Mouse (Mus musculus) frontal cortex, postnatal 10 days (tissue): ENCODE results near the gene Slc47a1.
"Not testable (repeated sequence)": the region's sequence is repeated elsewhere in the genome, so short reads cannot be mapped to it uniquely, and the experiment has no call there.

Experiments
- DNase-seq, 2 experiments: peaks; one replicate each; pipeline ENCODE4 v3.0.0; 2022; ENCODE audit warnings: low spot score in 2 of 2, mixed read lengths in 1 of 2

Gene Slc47a1

DNA sequence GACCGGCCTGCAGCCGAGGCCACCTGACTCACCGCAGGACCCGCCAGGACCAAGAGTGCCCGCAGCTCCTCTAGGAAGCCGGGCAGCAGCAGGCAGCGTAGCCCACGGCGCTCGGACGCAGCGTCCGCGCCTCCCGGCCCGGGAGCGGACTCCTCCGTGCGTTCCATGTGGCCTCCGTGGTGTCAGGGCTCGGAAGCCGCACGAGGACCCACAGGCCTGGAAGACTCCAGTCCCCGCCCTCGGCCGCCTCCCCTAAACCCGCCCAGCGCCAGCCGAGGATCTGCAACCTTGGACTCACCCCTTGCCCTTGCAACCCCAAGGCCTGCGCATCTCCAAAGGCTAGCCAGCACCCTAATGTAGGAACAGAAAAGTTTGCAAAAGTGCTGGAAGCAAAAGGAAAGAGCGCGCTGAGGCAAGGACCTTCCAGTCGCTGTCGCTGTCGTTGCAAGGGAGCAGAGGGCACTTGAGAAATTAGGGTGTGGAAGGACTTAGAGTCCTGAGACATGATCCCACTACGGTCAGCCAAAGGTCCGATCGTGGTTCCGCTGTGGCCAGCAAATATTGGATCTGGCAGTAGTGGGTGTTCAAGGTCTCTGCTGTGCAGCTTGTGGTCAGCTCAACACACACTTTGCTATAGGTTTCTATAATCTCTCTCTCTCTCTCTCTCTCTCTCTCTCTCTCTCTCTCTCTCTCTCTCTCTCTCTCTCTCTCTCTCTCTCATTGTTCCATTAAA lies at the start of gene Slc47a1:
Gene Slc47a1, minus strand, starts transcription at position 465 of the 733 bp plus-strand sequence.
- DNase-seq, result no peak

DNA sequence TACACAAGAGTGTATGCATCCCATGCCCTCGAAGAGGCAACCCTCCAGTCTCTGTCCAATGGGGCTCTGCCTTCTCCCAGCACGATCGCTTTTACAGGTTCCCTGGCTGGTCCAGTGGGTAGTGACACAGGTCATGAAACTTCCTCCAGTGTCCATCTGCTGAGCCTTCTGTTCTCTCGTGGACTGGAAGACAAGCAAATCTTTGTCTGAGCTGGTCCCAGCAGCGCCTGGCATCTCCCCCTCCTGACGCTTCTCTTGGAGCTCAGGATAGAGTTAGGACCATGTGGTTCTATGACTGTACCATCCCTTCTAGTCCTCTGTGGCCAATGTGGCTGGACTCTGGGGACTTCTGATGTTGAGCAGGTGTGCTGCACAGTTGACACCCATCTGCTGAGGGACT lies 41.1 kb upstream of the Slc47a1 start:
- DNase-seq, result no peak

DNA sequence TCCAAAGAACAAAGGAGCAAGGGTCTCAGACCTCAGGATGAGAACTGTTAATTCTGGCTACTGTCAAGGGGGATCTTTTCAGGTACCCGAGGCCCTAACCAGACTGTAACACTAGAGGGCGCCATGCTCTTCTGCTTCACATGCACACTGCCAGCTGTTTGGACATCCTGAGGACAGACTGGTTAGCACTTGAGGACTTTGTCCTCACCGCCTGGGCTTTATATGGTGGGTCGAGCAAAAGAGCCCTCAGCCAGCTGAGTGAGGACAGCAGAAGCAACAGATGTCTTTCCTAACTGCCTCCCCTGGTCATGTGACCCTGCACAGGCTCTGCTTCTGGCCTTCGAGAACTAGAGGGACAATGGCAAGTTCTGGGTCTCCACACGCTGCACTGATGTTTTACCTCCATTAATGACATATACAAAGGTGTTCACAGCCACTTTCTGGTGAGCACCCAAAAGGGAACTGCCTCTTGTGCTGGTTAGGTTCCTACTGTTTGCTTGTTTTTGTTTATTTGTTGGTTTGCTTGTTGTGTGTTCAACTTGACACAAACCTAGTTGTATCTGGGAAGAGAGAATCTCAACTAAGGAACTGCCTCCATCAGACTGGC lies 39.9 kb upstream of the Slc47a1 start:
- DNase-seq, result peak in 1 of 2 experiments; percentile 77

- not testable (repeated sequence) for DNase-seq
Observed at GRCm38 (mm10) chr11:61416540-61416939, 38.4 kb upstream of the Slc47a1 start.

DNA sequence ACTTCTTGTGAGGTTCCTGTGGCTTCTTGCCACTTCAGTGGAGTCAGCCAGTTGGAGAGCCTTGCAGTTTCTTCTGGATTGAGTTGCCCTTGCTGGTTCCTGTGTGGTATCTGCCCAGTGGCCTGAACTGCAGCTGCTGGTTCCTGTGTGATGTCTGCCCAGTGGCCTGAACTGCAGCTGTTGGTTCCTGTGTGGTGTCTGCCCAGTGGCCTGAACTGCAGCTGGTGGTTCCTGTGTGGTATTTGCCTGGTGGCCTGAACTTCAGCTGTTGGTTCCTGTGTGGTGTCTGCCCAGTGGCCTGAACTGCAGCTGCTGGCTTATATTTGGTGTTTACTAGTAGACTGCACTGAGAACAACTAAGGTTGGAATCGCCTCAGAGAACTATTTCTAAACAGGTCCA lies 37.3 kb upstream of the Slc47a1 start:
- DNase-seq, result no peak

DNA sequence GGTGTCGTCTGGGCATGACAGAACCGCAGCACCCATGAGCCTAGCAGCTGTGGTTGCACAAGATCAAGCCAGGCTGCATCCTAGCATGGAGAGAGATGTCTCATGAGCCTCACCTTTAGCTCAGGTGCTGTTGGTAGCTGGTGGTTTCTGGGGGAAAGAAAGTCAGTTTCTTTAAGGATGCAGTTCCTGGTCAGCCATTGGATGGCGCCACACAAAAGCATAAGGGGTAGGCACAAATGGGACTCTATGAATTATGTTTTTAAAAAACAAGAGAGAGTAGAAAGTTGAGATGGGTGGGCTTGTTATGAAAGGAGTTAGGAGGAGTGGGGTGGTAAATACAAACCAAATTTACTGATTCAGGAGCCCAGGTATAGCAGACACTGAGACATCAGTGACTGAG lies 36.4 kb upstream of the Slc47a1 start:
- DNase-seq, result no peak

DNA sequence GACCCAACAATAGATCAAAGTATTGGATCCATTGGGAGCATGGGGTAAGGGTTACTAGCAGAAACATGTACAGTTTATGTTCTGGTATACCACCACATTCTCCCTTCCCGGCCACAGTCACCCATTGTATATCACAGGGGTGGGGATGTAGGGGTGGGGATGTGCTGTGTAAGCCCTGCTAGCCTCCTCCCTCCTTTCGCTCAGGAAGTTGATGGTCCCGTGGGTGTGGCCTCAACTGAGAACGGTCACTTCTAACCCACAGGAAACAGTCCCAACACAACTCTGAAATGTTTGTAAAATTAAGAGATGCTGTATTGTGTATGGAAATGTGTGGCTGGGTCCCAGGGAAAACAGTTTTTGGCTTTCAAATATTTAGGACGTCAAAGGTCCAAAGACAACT lies 35.3 kb upstream of the Slc47a1 start:
- no peak for DNase-seq

DNA sequence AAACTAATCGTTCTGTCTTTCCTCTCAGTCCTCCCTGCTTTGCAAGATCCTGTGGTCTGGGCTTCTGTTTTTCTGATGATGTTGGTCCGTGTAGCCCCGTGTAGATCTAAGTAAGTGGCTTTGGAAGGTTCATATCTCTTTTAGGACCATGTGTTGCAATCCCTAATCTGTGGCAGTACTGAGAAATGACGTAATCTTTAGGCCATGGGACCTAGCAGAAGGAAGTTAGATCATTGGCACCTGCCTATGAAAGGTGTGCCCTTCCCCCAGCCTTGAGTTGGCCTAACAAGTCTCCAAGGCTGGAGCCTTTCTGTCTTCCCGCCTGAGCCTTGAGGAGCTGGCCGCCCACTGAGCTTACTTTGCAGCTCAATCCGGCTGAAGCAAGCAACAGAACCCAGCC lies 33.7 kb upstream of the Slc47a1 start:
- DNase-seq, result no peak

DNA sequence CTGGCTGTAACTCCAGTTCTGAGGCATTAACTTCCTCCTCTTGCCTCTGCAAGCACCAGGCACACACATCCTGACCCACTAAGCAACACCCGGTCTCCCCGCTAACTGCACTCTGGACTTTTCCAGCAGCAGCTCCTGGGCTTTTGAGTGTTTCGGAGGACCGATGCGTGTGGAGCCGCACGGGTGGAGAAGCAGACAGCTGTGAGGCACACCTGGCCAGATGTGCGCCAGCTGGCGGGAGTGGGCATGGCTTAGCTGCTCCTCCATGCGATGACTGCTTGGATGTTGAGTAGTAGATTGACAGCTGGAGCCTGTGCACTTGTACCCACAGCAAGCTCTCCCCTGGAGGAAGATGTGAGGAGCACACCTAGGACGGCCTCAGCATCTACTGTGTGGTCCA lies 33.1 kb upstream of the Slc47a1 start:
- no peak for DNase-seq

GRCm38 (mm10) chr11:61410129-61410528 lies 32.0 kb upstream of the Slc47a1 start:
- DNase-seq, result peak; percentile 54 to 83

GRCm38 (mm10) chr11:61409051-61409450 lies 30.9 kb upstream of the Slc47a1 start:
- DNase-seq, result no peak

DNA sequence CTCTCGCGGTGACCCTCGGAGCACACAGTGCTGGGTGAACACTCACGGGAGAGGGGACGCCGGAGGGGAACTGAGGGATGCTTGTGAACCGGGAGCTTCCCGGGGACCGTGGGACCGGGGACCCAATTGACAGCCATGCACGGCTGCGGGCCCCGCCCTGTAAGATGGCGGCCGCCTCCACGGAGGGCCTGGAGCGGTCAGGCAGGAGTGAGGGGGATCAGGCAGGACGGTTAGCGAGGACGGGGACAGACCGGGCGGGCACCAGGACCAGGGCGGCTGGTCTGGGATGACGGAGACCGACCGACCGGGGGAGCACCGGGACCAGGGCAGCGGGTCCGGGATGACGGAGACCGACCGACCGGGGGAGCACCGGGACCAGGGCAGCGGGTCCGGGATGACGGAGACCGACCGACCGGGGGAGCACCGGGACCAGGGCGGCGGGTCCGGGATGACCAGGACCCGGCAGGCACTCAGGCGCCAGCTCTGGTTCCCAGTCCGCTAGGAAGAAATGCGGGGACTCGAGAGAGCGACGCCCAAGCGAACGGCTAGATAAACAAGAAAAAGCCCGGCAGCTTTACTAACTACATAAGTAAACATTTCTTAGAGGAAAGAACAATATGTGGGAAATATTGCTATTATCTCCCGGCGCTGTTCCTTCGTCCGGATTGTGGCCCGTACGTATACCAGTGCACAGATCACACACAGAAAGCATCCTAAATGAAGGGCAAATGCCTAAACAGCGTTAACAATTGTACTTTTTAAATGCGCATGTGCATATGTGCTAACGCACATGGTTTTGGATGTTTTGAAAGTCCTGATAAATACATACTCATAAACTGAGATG lies 30.3 kb upstream of the Slc47a1 start:
- peak; percentile 32 to 65 for DNase-seq

- DNase-seq, result peak; percentile 73 to 93
Observed at GRCm38 (mm10) chr11:61407638-61408183, 29.6 kb upstream of the Slc47a1 start.

DNA sequence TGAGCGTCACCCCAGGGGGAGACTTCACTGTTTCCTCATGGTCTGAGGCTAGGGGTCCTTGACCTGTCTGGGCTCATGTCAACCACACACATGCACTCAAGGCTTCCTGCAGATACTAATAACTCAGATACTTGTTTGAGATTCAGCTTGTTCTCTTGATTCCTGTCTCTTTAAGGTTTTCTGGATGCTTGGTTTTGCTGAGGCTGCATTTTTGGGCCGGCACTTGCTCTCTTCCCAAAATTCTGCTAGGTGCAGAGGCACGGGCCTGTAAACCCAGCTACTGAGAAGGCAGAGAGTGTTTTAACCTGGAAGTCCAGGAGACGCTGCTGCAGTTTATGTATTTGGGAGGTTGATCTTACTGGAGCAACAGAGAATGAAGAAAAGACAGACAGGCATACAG lies 23.6 kb upstream of the Slc47a1 start:
- no peak for DNase-seq

DNA sequence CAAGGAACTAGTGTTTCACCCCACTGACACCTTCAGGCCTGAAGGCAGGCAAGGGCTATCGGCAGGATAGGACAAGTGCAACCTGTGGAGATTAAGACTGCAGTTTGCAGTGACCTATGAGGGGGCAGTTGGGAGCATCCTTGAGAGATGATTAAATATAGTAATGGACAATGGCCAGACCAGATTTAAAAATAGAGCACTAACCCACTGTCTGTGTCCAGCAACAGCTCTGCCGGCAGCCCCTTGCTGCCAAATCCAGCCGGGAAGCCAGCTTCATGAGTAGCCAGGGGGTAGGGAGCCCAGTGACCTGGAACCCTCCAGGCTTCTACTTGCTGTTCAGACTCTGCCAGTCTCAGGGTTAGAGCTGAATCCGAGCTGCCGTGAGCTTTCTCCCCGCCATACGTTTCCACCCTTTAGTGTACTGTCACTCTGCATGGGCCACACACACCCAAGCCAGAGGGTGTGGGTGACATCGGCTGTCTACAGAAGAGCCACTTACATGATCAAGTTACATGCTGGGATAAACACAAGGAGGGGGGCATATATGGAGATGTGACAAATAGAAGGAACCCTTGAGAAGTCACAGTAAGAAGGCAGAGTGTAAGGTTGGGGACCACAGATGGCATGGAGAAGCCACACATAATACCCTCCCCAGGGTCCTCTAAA lies 22.7 kb upstream of the Slc47a1 start:
- no peak for DNase-seq

- not testable (repeated sequence) for DNase-seq
Observed at GRCm38 (mm10) chr11:61397423-61398043, 19.4 kb upstream of the Slc47a1 start.

DNA sequence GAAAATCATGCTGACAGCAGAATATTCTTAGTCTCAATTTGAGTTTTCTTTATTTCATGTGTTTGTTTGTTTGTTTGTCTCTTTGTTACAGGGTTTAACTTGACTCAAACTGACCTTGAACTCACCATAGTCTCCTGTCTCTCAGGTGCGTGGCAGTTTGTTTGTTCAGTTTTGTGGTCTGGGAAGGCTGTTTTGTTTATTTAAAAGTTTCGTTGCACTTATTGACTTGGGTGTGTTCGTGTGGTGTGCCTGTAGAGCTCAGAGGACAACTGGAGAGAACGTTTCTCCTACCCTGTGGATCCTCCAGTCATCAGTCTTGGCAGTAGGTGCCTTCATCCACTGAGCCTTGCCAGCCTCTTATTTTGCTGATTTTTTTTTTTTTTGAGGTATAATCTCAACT lies 10.8 kb upstream of the Slc47a1 start:
- DNase-seq, result no peak

DNA sequence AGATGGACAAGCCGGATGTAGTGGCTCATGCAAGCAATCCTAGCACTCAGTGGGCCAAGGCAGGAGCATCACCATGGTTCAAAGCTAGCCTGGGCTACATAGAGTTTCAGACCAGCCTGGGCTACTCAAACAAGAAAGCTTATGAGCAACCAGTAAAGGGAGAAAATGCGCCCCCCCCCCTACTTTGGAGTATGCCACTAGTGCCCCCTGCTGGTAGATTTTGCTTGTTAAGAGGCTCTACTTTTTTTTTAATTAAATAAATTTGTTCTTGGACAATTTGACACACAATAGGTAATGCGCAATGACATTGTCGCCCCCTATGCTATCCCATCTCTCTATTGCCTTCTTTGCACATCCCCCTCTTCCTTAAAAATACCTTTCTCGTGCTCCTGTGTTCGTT lies 9.9 kb upstream of the Slc47a1 start:
- no peak for DNase-seq

GRCm38 (mm10) chr11:61387233-61387632 lies 9.1 kb upstream of the Slc47a1 start:
- DNase-seq, result no peak

- no peak for DNase-seq
Observed at GRCm38 (mm10) chr11:61385725-61386124, 7.6 kb upstream of the Slc47a1 start.

- DNase-seq, result no peak
Observed at GRCm38 (mm10) chr11:61381272-61381671, 3.1 kb upstream of the Slc47a1 start.
